Mouse (Mus musculus) forebrain, embryonic 10.5 days (tissue): Measurements from ENCODE around the gene Parvb. TPM values are rescaled to one million over a fixed set of nuclear protein-coding genes. Genes with fewer than 3 reads are reported as not detected.

Experiments
- DNase-seq: peaks from one replicate; pipeline ENCODE4 v3.0.0-alpha.2; 2017; ENCODE audit warnings: low spot score; ENCODE audit errors: extremely low spot score
- H3K27ac ChIP-seq: fragments of 300-500 bp; sonication (generic); 2 replicates; pipeline ENCODE4 v1.5.1; 2016; ENCODE audit warnings: mild to moderate bottlenecking
- H3K27me3 ChIP-seq: fragments of 300-500 bp; sonication (generic); 2 replicates; pipeline ENCODE4 v1.6.1; 2016; ENCODE audit warnings: mild to moderate bottlenecking; ENCODE audit not compliant: poor library complexity, severe bottlenecking
- H3K36me3 ChIP-seq: fragments of 300-500 bp; sonication (generic); replicated peaks from 2 replicates; pipeline ENCODE4 v1.6.1; 2016; ENCODE audit warnings: mild to moderate bottlenecking, moderate library complexity
- H3K4me1 ChIP-seq: fragments of 300-500 bp; sonication (generic); 2 replicates; pipeline ENCODE4 v1.6.1; 2016
- H3K4me3 ChIP-seq: fragments of 300-500 bp; sonication (generic); 2 replicates; pipeline ENCODE4 v1.5.1; 2016; ENCODE audit warnings: mild to moderate bottlenecking, moderate library complexity
- H3K9me3 ChIP-seq: fragments of 300-500 bp; sonication (generic); 2 replicates; pipeline ENCODE4 v1.6.1; 2016; ENCODE audit warnings: mild to moderate bottlenecking, moderate library complexity
- WGBS: fragments of 180-500 bp; shearing (Covaris S2); methylation state at CpG from one replicate; pipeline ENCODE4 v1.1.7; 2016; 5-methylcytosine and 5-hydroxymethylcytosine counted together
- polyA plus RNA-seq: library from polyadenylated mRNA; unstranded; fragments of >200 nt; fragmentation: Nextera tagmentation; extraction: Ambion mirVana; gene quantifications from 2 replicates; pipeline ENCODE4 v1.2.1, GENCODE M21; 2016

The Parvb gene
- polyA plus RNA-seq, 1 experiment from 2014 or later: 3.3 TPM

DNA sequence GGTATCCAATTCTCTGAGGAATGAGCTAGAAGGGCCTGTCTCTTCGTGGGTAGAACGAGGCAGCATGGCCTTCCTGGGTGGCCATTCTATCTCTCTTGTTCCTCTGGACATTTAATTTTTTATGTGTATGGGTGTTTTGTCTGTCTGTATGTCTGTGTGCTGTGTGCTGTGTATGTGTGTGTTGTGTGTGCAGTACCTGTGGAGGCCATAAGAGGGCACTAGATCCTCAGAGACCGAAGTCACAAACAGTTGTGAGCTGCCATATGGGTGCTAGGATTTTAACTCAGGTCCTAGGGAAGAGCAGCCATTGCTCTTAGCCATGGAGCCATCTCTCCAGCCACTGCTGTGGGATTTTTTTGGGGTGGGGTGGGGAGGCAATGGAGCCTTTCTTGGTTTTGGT lies 15.5 kb downstream of the Parvb start:
- DNase-seq: no peak
- WGBS: 95% methylated on average over 3 of the region's 3 CpGs

DNA sequence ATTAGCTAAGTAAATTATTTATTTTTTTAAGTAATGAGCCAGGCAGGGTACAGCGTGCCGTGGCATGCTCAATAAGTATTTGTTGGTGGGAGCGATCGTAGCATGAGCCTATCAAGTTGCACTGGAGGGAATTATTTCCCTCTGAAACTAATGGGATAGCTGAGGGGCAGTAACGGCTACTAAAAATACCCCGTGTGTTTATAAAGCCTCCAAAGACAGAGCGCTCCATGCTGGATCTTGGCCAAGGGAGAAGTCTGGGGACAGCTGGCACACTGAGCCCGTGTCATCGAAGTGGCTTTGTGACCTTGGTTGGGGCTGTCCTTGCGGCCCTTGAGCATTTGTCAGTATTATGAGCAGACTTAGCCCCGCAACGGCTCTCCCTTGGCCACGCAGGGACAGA lies 19.4 kb downstream of the Parvb start:
- Histone ChIP-seq H3K36me3 (no peaks in the 10 kb centered on the region), H3K4me3 (no peak overlapping the region), H3K27me3 (peaks cover 14% of the 10 kb centered on the region; the same call in 1 of the 2 replicates), H3K27ac (no peak overlapping the region), H3K4me1 (peaks cover 18% of the 10 kb centered on the region), H3K9me3 (peaks cover 7% of the 10 kb centered on the region; the same call in 1 of the 2 replicates)
- WGBS: 84% methylated on average over 13 of the region's 13 CpGs
- DNase-seq: no peak

More for the DNA sequence above, 15.5 kb downstream of the Parvb start:
- no peaks in the 10 kb centered on the region for H3K36me3 ChIP-seq
- peaks cover 7% of the 10 kb centered on the region; the same call in 1 of the 2 replicates for H3K9me3 ChIP-seq
- H3K4me3 ChIP-seq: no peak overlapping the region
- H3K27me3 ChIP-seq: no peaks in the 10 kb centered on the region
- H3K27ac ChIP-seq: no peak overlapping the region
- peaks cover 5% of the 10 kb centered on the region for H3K4me1 ChIP-seq

DNA sequence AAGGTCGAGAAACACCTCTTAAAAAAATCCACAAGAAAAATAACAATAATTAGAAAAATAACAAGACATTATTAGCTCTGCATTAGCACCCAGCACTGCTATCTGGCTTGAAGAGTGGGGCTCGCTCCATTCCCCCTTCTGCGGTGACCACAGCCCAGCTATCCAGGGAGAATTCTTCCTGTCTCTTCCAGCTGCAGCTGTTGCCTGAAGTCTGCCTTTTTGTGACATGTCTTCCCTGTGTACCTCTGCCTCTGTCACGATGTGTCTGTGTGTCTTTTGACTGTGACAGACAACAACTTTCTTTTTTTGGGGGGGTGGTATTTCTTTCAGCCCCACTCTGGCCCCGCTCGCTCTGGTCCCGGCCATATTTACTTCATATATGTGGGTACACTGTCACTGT lies 20.8 kb downstream of the Parvb start:
- H3K4me1 ChIP-seq: peaks cover 29% of the 10 kb centered on the region
- H3K27ac ChIP-seq: no peak overlapping the region
- H3K4me3 ChIP-seq: no peak overlapping the region
- 90% methylated on average over 7 of the region's 7 CpGs for WGBS
- DNase-seq: no peak
- H3K9me3 ChIP-seq: 0 out of 2 replicates have a peak, but pooled peaks cover under 1% of the 10 kb centered on the region
- H3K36me3 ChIP-seq: no peaks in the 10 kb centered on the region
- peaks cover 27% of the 10 kb centered on the region for H3K27me3 ChIP-seq

DNA sequence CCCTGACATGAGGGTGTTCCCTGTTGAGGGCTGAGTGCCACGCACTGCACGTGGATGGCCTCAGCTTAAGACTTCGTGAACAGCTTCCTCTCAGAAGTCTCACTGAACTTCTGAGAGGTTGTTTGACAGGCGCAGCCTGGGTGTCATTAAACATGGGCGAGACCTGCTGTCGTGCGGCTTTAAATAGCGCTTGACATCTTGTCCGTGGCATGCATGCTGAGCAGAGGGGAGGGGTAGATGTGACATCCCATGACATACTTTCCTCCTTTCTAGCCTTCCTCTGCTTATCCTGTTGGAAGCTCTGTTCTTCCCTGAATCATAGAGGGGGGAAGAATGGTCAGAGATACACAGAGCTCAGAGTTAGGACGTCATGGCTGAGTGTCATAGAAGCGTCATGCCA lies 21.9 kb downstream of the Parvb start:
- Histone ChIP-seq H3K4me1 (peaks cover 40% of the 10 kb centered on the region), H3K36me3 (no peaks in the 10 kb centered on the region), H3K4me3 (no peak overlapping the region), H3K9me3 (no peaks in the 10 kb centered on the region), H3K27me3 (peaks cover 37% of the 10 kb centered on the region), H3K27ac (no peak overlapping the region)
- DNase-seq: no peak
- WGBS: 85% methylated on average over 11 of the region's 11 CpGs

DNA sequence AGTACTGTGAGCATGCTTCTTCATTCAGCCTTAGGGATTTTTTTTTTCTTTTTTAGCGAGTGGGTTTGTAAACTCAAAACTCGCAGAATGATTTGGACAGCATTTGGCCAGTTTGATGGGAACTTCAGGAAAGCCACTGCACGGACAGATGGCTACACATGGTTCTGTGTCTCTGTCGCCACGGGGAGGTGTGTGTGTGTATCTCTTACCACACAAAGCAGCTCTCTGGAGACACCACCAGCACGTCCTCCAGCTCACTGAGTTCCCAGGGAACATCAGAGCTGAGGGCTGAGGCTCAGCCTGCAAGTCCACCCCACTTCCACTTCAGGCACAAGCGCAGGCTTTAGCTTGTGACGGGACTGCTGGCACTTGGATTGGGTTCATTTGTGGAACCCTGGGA lies 22.5 kb downstream of the Parvb start:
- Histone ChIP-seq H3K4me3 (no peak overlapping the region), H3K9me3 (no peaks in the 10 kb centered on the region), H3K27me3 (peaks cover 43% of the 10 kb centered on the region), H3K27ac (no peak overlapping the region), H3K4me1 (peaks cover 46% of the 10 kb centered on the region), H3K36me3 (no peaks in the 10 kb centered on the region)
- WGBS: 87% methylated on average over 8 of the region's 8 CpGs
- no peak for DNase-seq

DNA sequence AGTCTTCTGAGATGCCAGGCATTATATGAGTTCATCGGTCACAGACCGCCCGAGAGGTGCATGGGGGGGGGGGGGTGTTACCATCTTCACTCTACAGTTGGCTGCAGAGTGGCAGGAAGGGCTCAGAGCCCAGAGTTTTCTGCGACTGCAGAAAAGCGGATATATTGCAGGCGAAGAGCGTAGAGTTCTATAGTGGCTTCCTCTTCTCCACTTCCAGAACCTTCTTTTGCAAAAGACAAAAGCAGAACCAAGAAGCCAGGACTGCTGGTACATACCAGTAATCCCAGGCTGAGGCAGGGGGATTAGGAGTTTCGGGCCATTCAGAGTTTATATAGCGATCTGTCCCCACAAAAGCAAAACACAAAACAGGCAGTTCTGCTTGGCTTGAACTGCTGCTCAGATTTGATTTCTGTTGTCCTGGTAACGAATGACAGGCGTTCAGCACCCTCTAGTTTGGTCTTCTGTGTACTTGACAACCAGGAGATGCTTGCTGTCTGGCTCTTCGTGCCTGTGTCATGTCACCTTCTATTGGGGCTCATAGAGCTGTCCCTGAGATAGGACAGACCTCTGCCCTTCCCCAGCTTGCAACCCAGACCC lies 24.5 kb downstream of the Parvb start:
- peaks cover 57% of the 10 kb centered on the region for H3K27me3 ChIP-seq
- no peaks in the 10 kb centered on the region for H3K36me3 ChIP-seq
- H3K4me3 ChIP-seq: no peak overlapping the region
- no peaks in the 10 kb centered on the region for H3K9me3 ChIP-seq
- WGBS: 79% methylated on average over 12 of the region's 12 CpGs
- no peak overlapping the region for H3K27ac ChIP-seq
- H3K4me1 ChIP-seq: peaks cover 60% of the 10 kb centered on the region
- no peak for DNase-seq

DNA sequence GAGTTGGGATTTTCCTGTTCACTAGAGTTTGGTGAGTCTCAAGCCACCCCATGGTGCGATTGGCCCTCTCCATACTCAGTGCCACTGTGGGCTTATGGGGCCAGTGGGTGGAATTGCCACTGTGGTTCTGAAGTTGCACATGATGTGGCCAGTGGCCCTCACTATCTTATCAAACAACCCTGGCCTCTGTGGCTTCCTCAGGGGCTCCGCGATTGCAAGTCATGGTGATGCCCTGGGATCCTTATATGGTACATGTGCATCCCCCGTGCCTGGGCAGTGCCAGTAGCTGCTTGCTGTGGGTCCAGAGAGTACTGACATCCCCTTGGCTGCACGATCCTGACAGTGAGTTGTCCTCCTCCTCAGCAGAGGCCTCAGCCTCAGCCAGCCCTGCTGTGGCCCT lies 25.0 kb downstream of the Parvb start:
- Histone ChIP-seq H3K27me3 (peaks cover 62% of the 10 kb centered on the region), H3K4me1 (peaks cover 58% of the 10 kb centered on the region), H3K27ac (no peak overlapping the region), H3K36me3 (no peaks in the 10 kb centered on the region), H3K4me3 (no peak overlapping the region), H3K9me3 (no peaks in the 10 kb centered on the region)
- 93% methylated on average over 5 of the region's 5 CpGs for WGBS
- DNase-seq: no peak

DNA sequence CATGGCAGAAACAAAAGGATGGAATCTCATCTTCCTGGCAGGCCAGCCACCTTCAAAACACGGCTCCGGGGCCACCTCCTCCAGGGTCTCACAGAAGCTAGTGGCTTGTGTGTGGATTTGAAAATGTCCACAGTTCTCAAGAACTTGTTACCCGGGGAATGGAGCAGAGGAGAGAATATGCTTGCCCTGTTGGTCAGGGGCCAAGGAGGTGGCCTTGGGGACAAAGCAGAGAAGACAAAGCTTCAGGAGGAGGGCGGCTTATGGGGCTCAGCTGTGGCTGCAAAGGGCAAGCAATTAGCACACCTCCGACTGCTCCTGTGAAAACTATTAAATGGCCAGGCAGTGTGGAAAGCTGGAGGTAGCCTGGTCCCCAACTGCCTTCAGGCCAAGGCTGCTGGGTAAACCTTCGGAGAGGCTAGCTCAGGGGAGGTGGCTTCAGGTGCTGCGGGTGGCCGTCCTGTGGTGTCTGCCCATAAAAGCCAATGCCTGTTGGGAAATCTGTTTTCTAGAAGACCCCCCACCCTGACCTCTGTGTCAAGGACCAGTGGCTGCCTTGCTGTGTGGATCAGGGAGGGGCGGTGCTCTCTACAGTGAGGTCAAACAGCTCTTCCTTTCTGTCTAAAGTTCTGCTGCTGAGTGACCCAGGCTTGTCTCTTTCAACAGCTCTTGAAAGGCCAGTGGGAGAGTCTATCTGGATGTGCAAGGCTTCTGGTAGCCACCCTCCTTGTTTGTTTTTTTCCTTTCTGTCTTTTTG lies 26.9 kb downstream of the Parvb start:
- no peaks in the 10 kb centered on the region for H3K36me3 ChIP-seq
- peaks cover 74% of the 10 kb centered on the region for H3K27me3 ChIP-seq
- H3K4me1 ChIP-seq: peaks cover 55% of the 10 kb centered on the region
- no peak for DNase-seq
- H3K27ac ChIP-seq: no peak overlapping the region
- 52% methylated on average over 9 of the region's 9 CpGs for WGBS
- no peak overlapping the region for H3K4me3 ChIP-seq
- H3K9me3 ChIP-seq: no peaks in the 10 kb centered on the region

DNA sequence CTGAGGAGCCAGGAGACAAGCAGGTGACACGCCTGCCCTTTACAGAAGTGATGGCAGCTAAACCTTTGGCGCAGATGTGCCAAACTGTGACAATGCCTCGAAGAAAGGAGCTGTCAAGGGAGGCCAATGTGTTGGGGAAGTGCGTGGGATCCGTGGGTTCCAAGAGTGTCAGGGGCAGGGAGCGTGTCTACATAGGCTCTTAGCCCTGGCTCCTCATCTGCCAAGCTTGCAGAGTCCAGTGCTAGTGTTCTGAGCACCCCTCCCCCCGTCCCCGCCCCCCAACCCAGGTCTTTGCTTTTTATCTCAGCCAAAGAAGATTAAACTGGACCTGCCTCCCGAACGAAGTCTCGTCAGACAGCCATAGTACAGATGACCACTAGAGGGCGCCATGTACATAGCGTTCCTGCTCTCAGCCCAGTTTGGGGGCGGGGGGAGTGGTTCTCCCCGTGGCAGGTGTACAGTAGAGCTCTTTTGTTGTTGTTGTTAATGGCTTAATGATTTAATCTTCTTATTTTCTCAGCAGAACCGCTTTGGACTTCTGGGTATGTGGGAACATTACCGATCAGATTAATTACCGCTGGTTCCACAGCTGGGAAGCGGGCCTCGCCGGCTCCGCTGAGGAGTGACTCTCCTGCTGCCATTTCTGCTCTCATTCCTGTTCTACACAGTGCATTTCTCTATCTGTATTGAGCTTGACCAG lies 28.4 kb downstream of the Parvb start:
- H3K4me3 ChIP-seq: peak overlapping the region; percentile 21; the same call in 1 of the 2 replicates
- no peaks in the 10 kb centered on the region for H3K9me3 ChIP-seq
- no peaks in the 10 kb centered on the region for H3K36me3 ChIP-seq
- 0 out of 2 replicates have a peak overlapping the region, but pooled peaks have one; percentile 33 for H3K27ac ChIP-seq
- WGBS: 33% methylated on average over 22 of the region's 22 CpGs
- peaks cover 69% of the 10 kb centered on the region for H3K27me3 ChIP-seq
- peak; percentile 77 for DNase-seq
- H3K4me1 ChIP-seq: peaks cover 61% of the 10 kb centered on the region

DNA sequence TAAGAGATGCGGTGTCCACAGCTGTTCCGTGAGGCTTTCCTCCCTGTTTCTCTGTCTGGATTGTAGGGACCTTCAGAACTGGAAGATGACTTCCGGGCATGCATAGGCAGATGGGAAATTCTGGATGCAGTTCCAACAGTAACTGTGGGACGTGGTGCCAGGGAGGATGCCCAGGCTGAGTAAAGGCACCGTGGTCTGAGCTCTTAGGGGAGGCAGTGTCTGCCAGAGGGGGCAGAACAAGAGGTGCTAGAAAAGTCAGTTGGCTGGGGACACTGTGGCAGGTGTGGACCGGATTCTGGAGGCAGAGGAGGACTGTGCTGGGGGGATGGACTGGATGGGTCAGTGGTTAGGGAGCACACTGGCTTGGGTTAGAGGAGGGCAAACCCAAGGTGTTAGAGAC lies 30.8 kb downstream of the Parvb start:
- H3K9me3 ChIP-seq: no peaks in the 10 kb centered on the region
- WGBS: 92% methylated on average over 6 of the region's 6 CpGs
- peaks cover 54% of the 10 kb centered on the region for H3K4me1 ChIP-seq
- no peaks in the 10 kb centered on the region for H3K36me3 ChIP-seq
- peaks cover 52% of the 10 kb centered on the region for H3K27me3 ChIP-seq
- DNase-seq: no peak
- no peak overlapping the region for H3K4me3 ChIP-seq
- H3K27ac ChIP-seq: no peak overlapping the region

DNA sequence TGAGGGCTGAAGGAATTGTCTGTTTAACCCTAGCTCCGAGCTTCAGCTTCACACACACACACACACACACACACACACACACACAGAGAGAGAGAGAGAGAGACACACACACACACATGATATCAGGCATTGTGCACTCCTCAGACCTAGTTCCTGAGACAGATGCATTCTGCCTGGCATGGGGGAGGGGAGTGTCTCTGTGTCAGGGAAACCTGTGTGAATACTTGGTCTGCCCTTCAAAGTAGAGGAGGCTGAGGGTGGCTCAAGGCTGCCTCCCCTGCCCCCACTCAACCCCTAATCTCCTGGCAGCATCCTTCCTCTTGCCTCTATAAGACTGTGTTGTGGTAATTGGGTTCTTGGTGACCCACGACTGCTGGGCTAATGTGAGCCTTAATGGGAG lies 31.7 kb downstream of the Parvb start:
- Histone ChIP-seq H3K36me3 (no peaks in the 10 kb centered on the region), H3K4me3 (no peak overlapping the region), H3K27ac (no peak overlapping the region), H3K4me1 (peaks cover 45% of the 10 kb centered on the region), H3K9me3 (no peaks in the 10 kb centered on the region), H3K27me3 (peaks cover 43% of the 10 kb centered on the region)
- no peak for DNase-seq
- 49% methylated on average over 2 of the region's 2 CpGs for WGBS

DNA sequence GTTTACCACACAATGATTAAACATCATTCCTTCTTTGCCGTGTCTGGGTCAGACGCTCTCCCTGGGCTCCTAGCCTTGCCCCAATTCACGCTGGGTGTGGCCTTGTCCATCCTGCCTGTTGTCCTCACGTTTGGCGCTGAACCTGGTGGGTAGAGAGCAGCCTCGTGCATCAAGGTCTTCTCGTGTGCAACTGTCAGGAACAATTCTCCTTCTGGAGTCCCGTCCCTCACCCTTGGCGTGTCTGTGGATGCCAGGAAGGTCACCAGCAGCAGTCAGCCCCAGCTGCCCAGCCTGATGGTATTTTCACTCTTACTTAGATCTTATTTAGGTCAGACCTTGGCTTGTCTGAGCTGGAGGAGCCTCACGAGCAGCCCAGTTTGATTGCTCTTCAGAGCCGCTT lies 33.3 kb downstream of the Parvb start:
- H3K9me3 ChIP-seq: no peaks in the 10 kb centered on the region
- 79% methylated on average over 11 of the region's 11 CpGs for WGBS
- H3K27ac ChIP-seq: peak overlapping the region; percentile 62; the same call in 1 of the 2 replicates
- peaks cover 28% of the 10 kb centered on the region for H3K27me3 ChIP-seq
- no peaks in the 10 kb centered on the region for H3K36me3 ChIP-seq
- H3K4me1 ChIP-seq: peaks cover 30% of the 10 kb centered on the region
- DNase-seq: no peak
- H3K4me3 ChIP-seq: no peak overlapping the region

DNA sequence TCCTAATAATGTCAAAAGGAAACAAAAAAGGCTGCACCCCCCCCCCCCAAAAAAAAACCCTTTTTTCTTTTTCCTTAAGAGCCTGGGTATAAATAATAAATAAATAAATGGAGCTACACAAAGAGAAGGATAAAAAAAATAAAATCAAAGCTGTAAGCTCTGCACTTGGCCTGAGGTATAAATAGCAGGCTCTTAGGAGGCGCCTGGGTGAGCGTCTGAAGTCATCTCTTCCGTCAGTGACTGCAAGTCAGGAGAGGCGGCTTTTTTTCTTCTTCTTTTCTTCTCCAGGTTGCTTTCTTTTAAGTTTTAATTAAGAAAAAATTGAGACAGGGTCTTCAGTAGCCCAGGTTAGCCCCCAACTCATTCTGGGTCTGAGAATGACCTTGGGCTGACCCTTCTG lies 34.4 kb downstream of the Parvb start:
- peaks cover 20% of the 10 kb centered on the region for H3K4me1 ChIP-seq
- H3K9me3 ChIP-seq: no peaks in the 10 kb centered on the region
- no peak overlapping the region for H3K4me3 ChIP-seq
- 82% methylated on average over 4 of the region's 4 CpGs for WGBS
- DNase-seq: no peak
- no peaks in the 10 kb centered on the region for H3K36me3 ChIP-seq
- no peak overlapping the region for H3K27ac ChIP-seq
- H3K27me3 ChIP-seq: peaks cover 22% of the 10 kb centered on the region
